Mouse (Mus musculus): ENCODE results near the gene Lgr5. TPM values are rescaled to one million over a fixed set of nuclear protein-coding genes. Genes with fewer than 3 reads are reported as not detected.

The Lgr5 gene
- total and polyA plus RNA-seq, 3 experiments: not detected

DNA sequence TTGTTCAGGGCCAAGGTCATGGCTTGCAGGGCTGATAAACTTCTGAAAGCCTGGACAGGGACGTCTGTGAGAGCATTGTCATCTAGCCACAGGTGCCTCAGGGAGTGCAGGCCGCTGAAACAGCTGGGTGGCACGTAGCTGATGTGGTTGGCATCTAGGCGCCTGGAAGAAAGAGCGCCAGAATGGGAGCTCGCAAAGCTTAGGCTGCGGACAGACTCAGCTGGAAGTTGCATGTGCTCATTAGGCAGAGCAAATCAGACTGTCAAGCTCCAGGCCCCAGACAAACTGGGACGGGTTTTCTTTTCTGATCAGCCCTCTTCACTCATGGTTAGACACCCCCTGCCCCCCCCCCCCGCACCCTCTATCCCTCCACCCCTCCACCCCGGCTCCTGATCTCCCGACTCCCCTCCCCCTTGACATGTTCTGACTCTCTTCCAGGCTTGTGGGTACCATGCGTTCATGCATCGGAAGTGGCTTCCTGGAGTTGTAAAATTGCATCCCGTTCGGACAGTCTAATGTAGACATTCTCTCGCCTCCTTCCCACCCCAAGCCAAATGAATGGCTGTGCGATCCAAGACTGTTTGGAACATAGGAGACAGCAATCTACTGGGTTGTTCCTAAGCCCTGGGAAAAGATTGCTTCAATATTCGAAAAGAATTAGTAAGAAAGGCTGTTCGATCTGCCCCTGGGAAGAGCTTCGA is 109.0 kb downstream of the Lgr5 start:
- in situ Hi-C loops (cut with MboI; ENCODE audit: low pct_ligation_motif_present, low pct_unique_long_range_greater_than_20kb, low sequenced_read_pairs): no loop called here
- Histone ChIP-seq H3K9ac (ENCODE audit: insufficient read depth, low read depth) (no peak overlapping the region), H3K4me3 (replicated peaks in 1 of 3; ENCODE audit: low read depth in 2 of 3, low read length in 2 of 3, poor library complexity in 1 of 3) (no peak overlapping the region), H3K9me3 (replicated peaks; ENCODE audit: low read length) (no peaks in the 10 kb centered on the region), H3K4me2 (ENCODE audit: insufficient read depth, low read depth, poor library complexity, severe bottlenecking) (no peak overlapping the region), H3K4me1 (ENCODE audit: control insufficient read depth in 1 of 2, insufficient read depth in 2 of 2) (peaks cover 0 to 11% of the 10 kb centered on the region in 2 experiments; a peak in 3 of 4 replicates), H3K79me2 (replicated peaks; ENCODE audit: control insufficient read depth, extremely low read depth, insufficient read depth, poor library complexity, severe bottlenecking) (no peaks in the 10 kb centered on the region), H3K27me3 (replicated peaks) (no peaks in the 10 kb centered on the region), H3K36me3 (replicated peaks in 1 of 2; ENCODE audit: control insufficient read depth in 1 of 2, insufficient read depth in 1 of 2, low read length in 1 of 2) (no peaks in the 10 kb centered on the region), H3K27ac (ENCODE audit: insufficient read depth, low read depth) (no peak overlapping the region)
- DNase-seq (ENCODE audit: extremely low read depth): no peak
- no peak for TF ChIP-seq ZKSCAN1 (IDR thresholded peaks at IDR 0.05; ENCODE audit: borderline replicate concordance, low read depth, low read length)
- TF ChIP-seq MXI1 (IDR thresholded peaks at IDR 0.05; ENCODE audit: low read depth, low read length): no peak
- TF ChIP-seq BHLHE40 (IDR thresholded peaks at IDR 0.05; ENCODE audit: low read depth, low read length): no peak
- no peak for TF ChIP-seq IRF4 (IDR thresholded peaks at IDR 0.05; ENCODE audit: low read depth, low read length)
- no peak for TF ChIP-seq SMC3 (IDR thresholded peaks at IDR 0.05; ENCODE audit: low read depth, low read length)
- no peak for TF ChIP-seq MAFK (IDR thresholded peaks at IDR 0.05; ENCODE audit: insufficient replicate concordance, low read length)
- no peak for TF ChIP-seq ZNF384 (IDR thresholded peaks at IDR 0.05; ENCODE audit: low read depth, low read length)
- TF ChIP-seq EP300 (IDR thresholded peaks at IDR 0.05; ENCODE audit: low read length): no peak
- TF ChIP-seq MAX (IDR thresholded peaks at IDR 0.05; ENCODE audit: low read length): no peak
- TF ChIP-seq USF1 (IDR thresholded peaks at IDR 0.05; ENCODE audit: low read depth, low read length): no peak
- TF ChIP-seq E2F4 (IDR thresholded peaks at IDR 0.05; ENCODE audit: insufficient replicate concordance, low read depth, low read length): no peak
- TF ChIP-seq TCF12 (IDR thresholded peaks at IDR 0.05; ENCODE audit: low read depth, low read length): no peak
- TF ChIP-seq CTCF (conservative IDR thresholded peaks at IDR 0.05 in 1 of 2, IDR thresholded peaks at IDR 0.05 in 1 of 2; ENCODE audit: low read depth in 2 of 2, low read length in 2 of 2): no peak
- TF ChIP-seq USF2 (conservative IDR thresholded peaks at IDR 0.05; ENCODE audit: low read depth, low read length): no peak
- TF ChIP-seq POLR2A (IDR thresholded peaks at IDR 0.05; ENCODE audit: low read depth, low read length): no peak
- TF ChIP-seq JUN (IDR thresholded peaks at IDR 0.05; ENCODE audit: insufficient read depth, low read depth, low read length): no peak
- no peak for TF ChIP-seq SIN3A (IDR thresholded peaks at IDR 0.05; ENCODE audit: low read length)
- dilution Hi-C loops (cut with MboI; ENCODE audit: extremely low pct_ligation_motif_present, extremely low pct_unique_long_range_greater_than_20kb, low sequenced_read_pairs): no loop called here

- Histone ChIP-seq H3K27ac (ENCODE audit: insufficient read depth, low read depth) (no peak overlapping the region), H3K27me3 (replicated peaks) (no peaks in the 10 kb centered on the region), H3K9me3 (replicated peaks; ENCODE audit: low read length) (no peaks in the 10 kb centered on the region), H3K9ac (ENCODE audit: insufficient read depth, low read depth) (no peak overlapping the region), H3K79me2 (replicated peaks; ENCODE audit: control insufficient read depth, extremely low read depth, insufficient read depth, poor library complexity, severe bottlenecking) (no peaks in the 10 kb centered on the region), H3K4me2 (ENCODE audit: insufficient read depth, low read depth, poor library complexity, severe bottlenecking) (no peak overlapping the region), H3K4me3 (replicated peaks in 1 of 3; ENCODE audit: low read depth in 2 of 3, low read length in 2 of 3, poor library complexity in 1 of 3) (no peak overlapping the region), H3K36me3 (replicated peaks in 1 of 2; ENCODE audit: control insufficient read depth in 1 of 2, insufficient read depth in 1 of 2, low read length in 1 of 2) (no peaks in the 10 kb centered on the region), H3K4me1 (ENCODE audit: control insufficient read depth in 1 of 2, insufficient read depth in 2 of 2) (peaks cover 0 to 19% of the 10 kb centered on the region in 2 experiments; a peak in 3 of 4 replicates)
- TF ChIP-seq KAT2A (IDR thresholded peaks at IDR 0.05; ENCODE audit: insufficient replicate concordance, low read length) (no peak), RAD21 (IDR thresholded peaks at IDR 0.05; ENCODE audit: low read depth, low read length) (no peak)
- DNase-seq (ENCODE audit: extremely low read depth): no peak
- in situ Hi-C loops (cut with MboI; ENCODE audit: low pct_ligation_motif_present, low pct_unique_long_range_greater_than_20kb, low sequenced_read_pairs): no loop called here
- dilution Hi-C loops (cut with MboI; ENCODE audit: extremely low pct_ligation_motif_present, extremely low pct_unique_long_range_greater_than_20kb, low sequenced_read_pairs): no loop called here
Observed at GRCm38 (mm10) chr10:115476506-115476905, 111.1 kb downstream of the Lgr5 start.

All from CH12.LX (cell line).